8 mouse cellular contexts compared by ENCODE assay signal in genomic region chr1:39392189-39392588, GRCm38 (mm10). TPM values are rescaled to one million over a fixed set of nuclear protein-coding genes. Genes with fewer than 3 reads are reported as not detected.
DNase-seq lines count a peak whose midpoint lies in the region; ATAC-seq and TF ChIP-seq lines count a peak whose summit lies in the region.

No protein-coding gene starts in this region.

- no peak overlapping the region for H3K27ac ChIP-seq in bone marrow macrophage, adult 2 months (ENCODE audit: insufficient read depth, low read depth, low read length)
- peak overlapping the region; percentile 79; the same call in 1 of the 2 replicates for H3K27ac ChIP-seq in lung, postnatal 0 days (ENCODE audit: low read length)

- H3K4me3 ChIP-seq in bone marrow macrophage, adult 2 months (ENCODE audit: insufficient read depth, low read length): no peak overlapping the region
- H3K4me3 ChIP-seq in lung, postnatal 0 days (ENCODE audit: low read depth, low read length): no peak overlapping the region

- H3K36me3 ChIP-seq in lung, postnatal 0 days (ENCODE audit: insufficient read depth, low read length): no peaks in the 10 kb centered on the region

- peak; percentile 51 for ATAC-seq in CD4-positive, CD25-positive, alpha-beta regulatory T cell, adult 4 months
- ATAC-seq in erythroid progenitor cell, adult 5-6 weeks (replicated peaks; ENCODE audit: low FRiP score, poor library complexity, severe bottlenecking): peak; percentile 73; the same call in 1 of the 2 replicates
- peak; percentile 29 for ATAC-seq in lung, postnatal 0 days

- H3K4me1 ChIP-seq in bone marrow macrophage, adult 2 months (ENCODE audit: control insufficient read depth, insufficient read depth, low read length): no peaks in the 10 kb centered on the region
- H3K4me1 ChIP-seq in lung, postnatal 0 days (ENCODE audit: insufficient read depth, low read depth, low read length): no peaks in the 10 kb centered on the region; the same call in 1 of the 2 replicates

- peak; percentile 78 to 86 for DNase-seq in heart, postnatal 14 days
- DNase-seq in layer of hippocampus, adult 8-10 months (ENCODE audit: low spot score in 2 of 2): peak; percentile 49 to 81
- DNase-seq in lung, postnatal 0 days (ENCODE audit: low spot score): peak; percentile 80
- DNase-seq in ovary, postnatal 14 days (ENCODE audit: low spot score): peak; percentile 76
- peak; percentile 56 to 83 for DNase-seq in thymus, postnatal 10 days (ENCODE audit: low spot score in 2 of 2)

- intact Hi-C loops in heart, postnatal 14 days (cut with DNase I): loop anchor here (1.0 to 5.0 kb wide), 3 partner anchors 85 to 130 kb away; partner anchors contain the start of gene Tbc1d8

- H3K4me2 ChIP-seq in lung, postnatal 0 days (replicated peaks; ENCODE audit: low read depth, low read length): no peak overlapping the region

- no peak for TF ChIP-seq POLR2A in bone marrow macrophage, adult 2 months (IDR thresholded peaks at IDR 0.05; ENCODE audit: borderline replicate concordance, low read depth, low read length)

- no peaks in the 10 kb centered on the region for H3K27me3 ChIP-seq in lung, postnatal 0 days (replicated peaks; ENCODE audit: insufficient read depth, low read length)

- no peak overlapping the region for H3K9ac ChIP-seq in lung, postnatal 0 days (replicated peaks; ENCODE audit: low read depth)

- TF ChIP-seq CTCF in bone marrow macrophage, adult 2 months (IDR thresholded peaks at IDR 0.05; ENCODE audit: low read depth, low read length): peak; percentile 79
- peak; percentile 97 for TF ChIP-seq CTCF in lung, postnatal 0 days (IDR thresholded peaks at IDR 0.05)

- no peak for TF ChIP-seq EP300 in lung, postnatal 0 days (IDR thresholded peaks at IDR 0.05)

- 55% methylated on average over 3 of the region's 3 CpGs for WGBS in lung, postnatal 0 days

- no peaks in the 10 kb centered on the region for H3K9me3 ChIP-seq in lung, postnatal 0 days (ENCODE audit: low read length)

RNA-seq across cellular contexts. Expression of gene Rpl31, which starts 24.5 kb away (rescaled TPM):
- 100 to 1,000 TPM; 322 to 513 TPM for polyA plus RNA-seq in CD4-positive, CD25-positive, alpha-beta regulatory T cell, adult 4 months (2017; shearing (Covaris generic))
- 950 and 963 TPM in 2 replicates for polyA plus RNA-seq in bone marrow macrophage, adult 2 months (2012; ENCODE audit: insufficient read depth, insufficient read length, missing spikeins)
- 594 and 705 TPM in 2 replicates for total RNA-seq in erythroid progenitor cell, adult 5-6 weeks (2015; ENCODE audit: low replicate concordance)
- 131 and 152 TPM in 2 replicates for total RNA-seq in erythroid progenitor cell, adult 5-6 weeks (2017; ENCODE audit: low replicate concordance)
- total RNA-seq in heart, postnatal 14 days (2021): 100 to 1,000 TPM; 494 to 584 TPM
- total RNA-seq in layer of hippocampus, adult 8-10 months (2022): 100 to 1,000 TPM; 451 to 581 (median 500) TPM
- polyA plus RNA-seq in lung, postnatal 0 days (2015; fragmentation: Nextera tagmentation; extraction: Ambion mirVana): 379 and 423 TPM in 2 replicates
